Mouse (Mus musculus): ENCODE measurements around the gene B3galt1. TPM values are rescaled to one million over a fixed set of nuclear protein-coding genes. Genes with fewer than 3 reads are reported as not detected.

B3galt1 gene
- polyA plus RNA-seq, 1 experiment from 2014 or later: 8.4 TPM

DNA sequence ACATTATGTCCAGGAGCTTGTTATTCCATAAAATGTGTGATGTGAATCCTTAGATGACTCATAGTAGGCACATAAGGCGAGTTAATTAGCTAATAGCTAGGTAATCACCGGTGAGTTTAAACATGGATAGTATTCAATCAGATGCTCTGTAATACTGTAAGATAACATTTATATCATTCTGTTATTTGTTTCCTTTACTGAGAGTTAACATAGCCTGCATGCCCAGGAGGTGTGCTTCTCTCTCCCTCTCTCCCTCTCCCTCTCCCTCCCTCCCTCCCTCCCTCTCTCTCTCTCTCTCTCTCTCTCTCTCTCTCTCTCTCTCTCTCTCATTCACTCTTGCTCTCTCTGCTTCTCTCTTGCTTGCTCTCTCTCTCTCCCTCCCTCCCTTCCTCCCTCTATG lies 292.7 kb downstream of the B3galt1 start:
- no peaks in the 10 kb centered on the region for H3K36me3 ChIP-seq (ENCODE audit: control insufficient read depth, insufficient read depth, low read length)
- H3K4me1 ChIP-seq (ENCODE audit: control insufficient read depth, insufficient read depth, low read length): no peaks in the 10 kb centered on the region
- no peaks in the 10 kb centered on the region for H3K27me3 ChIP-seq (ENCODE audit: control insufficient read depth, insufficient read depth, low read length)
- WGBS: 82% methylated on average over 2 of the region's 2 CpGs
- no peak overlapping the region for H3K4me3 ChIP-seq (ENCODE audit: low read depth, low read length)
- H3K9ac ChIP-seq (ENCODE audit: low read length): no peak overlapping the region
- no peak overlapping the region for H3K4me2 ChIP-seq (ENCODE audit: low read depth, severe bottlenecking)
- H3K9me3 ChIP-seq (ENCODE audit: control insufficient read depth, low read length): no peaks in the 10 kb centered on the region
- DNase-seq (ENCODE audit: low spot score) (no peak), ATAC-seq (ENCODE audit: insufficient number of reproducible peaks, low FRiP score, low TSS enrichment, low read depth) (no peak)
- H3K27ac ChIP-seq (replicated peaks; ENCODE audit: low read depth, low read length): no peak overlapping the region

DNA sequence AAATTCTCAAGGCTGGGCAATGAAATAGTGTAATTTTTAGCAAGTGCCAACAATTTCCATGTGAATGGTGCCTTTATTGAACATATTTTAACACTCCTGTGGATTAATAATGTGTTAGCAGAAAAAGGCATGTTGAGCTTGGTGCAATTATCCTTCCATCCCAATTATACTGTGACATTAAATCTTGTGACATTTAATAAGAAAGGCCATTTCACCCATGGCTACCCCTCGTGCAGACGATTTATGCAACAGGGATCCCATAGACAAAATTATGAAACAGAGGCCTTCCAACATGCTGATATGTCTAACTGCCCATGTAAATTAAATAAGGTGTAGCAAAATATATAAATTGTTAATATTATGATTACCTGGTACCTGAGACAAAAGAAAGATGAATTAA lies 293.3 kb downstream of the B3galt1 start:
- no peak for ATAC-seq (ENCODE audit: insufficient number of reproducible peaks, low FRiP score, low TSS enrichment, low read depth)

DNA sequence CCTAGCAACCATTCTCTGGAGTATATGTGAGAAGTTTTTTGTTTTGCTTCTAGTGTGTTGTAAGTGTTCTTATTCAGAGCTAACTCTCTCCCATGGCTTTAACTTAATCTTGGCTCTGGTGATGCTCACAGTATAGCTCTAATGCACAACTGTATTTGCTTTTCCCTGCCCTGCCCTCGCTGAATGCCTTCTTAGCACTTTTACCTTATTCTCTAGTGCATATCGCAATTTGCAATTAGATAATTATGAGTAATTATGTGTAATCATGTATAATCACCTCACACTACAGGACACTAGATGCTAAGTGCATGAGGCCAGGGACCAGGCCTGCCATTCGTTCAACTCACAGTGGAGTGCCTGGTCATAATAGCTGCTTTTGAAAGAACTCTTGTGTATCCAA lies 307.7 kb downstream of the B3galt1 start:
- no peaks in the 10 kb centered on the region for H3K36me3 ChIP-seq (ENCODE audit: control insufficient read depth, insufficient read depth, low read length)
- H3K4me1 ChIP-seq (ENCODE audit: control insufficient read depth, insufficient read depth, low read length): no peaks in the 10 kb centered on the region
- no peak overlapping the region for H3K9ac ChIP-seq (ENCODE audit: low read length)
- ATAC-seq (ENCODE audit: insufficient number of reproducible peaks, low FRiP score, low TSS enrichment, low read depth) (no peak), DNase-seq (ENCODE audit: low spot score) (no peak)
- H3K4me3 ChIP-seq (ENCODE audit: low read depth, low read length): no peak overlapping the region
- no peaks in the 10 kb centered on the region for H3K9me3 ChIP-seq (ENCODE audit: control insufficient read depth, low read length)
- H3K27me3 ChIP-seq (ENCODE audit: control insufficient read depth, insufficient read depth, low read length): no peaks in the 10 kb centered on the region
- no peak overlapping the region for H3K4me2 ChIP-seq (ENCODE audit: low read depth, severe bottlenecking)
- WGBS: 81% methylated on average over 3 of the region's 3 CpGs
- no peak overlapping the region for H3K27ac ChIP-seq (replicated peaks; ENCODE audit: low read depth, low read length)

More for the DNA sequence above, 293.3 kb downstream of the B3galt1 start:
- no peak overlapping the region for H3K9ac ChIP-seq (ENCODE audit: low read length)
- H3K4me2 ChIP-seq (ENCODE audit: low read depth, severe bottlenecking): no peak overlapping the region
- no peak for DNase-seq (ENCODE audit: low spot score)
- no peaks in the 10 kb centered on the region for H3K9me3 ChIP-seq (ENCODE audit: control insufficient read depth, low read length)
- no peaks in the 10 kb centered on the region for H3K4me1 ChIP-seq (ENCODE audit: control insufficient read depth, insufficient read depth, low read length)
- H3K27me3 ChIP-seq (ENCODE audit: control insufficient read depth, insufficient read depth, low read length): no peaks in the 10 kb centered on the region
- H3K36me3 ChIP-seq (ENCODE audit: control insufficient read depth, insufficient read depth, low read length): no peaks in the 10 kb centered on the region
- WGBS: 75% methylated on average over 2 of the region's 2 CpGs
- no peak overlapping the region for H3K4me3 ChIP-seq (ENCODE audit: low read depth, low read length)
- H3K27ac ChIP-seq (replicated peaks; ENCODE audit: low read depth, low read length): no peak overlapping the region

DNA sequence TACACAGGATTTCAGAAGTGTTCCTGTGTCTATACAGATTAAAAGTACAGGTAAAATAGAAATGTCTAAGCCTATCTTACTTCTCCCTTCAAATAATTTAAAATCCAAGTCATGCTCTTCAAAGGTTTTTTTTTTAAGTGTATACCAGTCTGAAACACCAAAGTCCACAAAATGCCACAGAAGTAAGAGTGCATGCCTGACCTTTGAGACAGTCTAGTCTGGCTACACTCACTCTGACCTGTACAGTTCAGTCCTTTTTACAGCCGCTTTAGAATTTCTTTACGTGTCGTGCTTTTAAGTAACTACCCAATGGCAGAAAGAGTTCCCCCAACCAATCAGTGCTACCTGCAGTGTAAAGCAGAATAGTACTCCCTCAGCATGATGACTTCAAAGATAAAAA lies 314.2 kb downstream of the B3galt1 start:
- DNase-seq (ENCODE audit: low spot score) (no peak), ATAC-seq (ENCODE audit: insufficient number of reproducible peaks, low FRiP score, low TSS enrichment, low read depth) (no peak)
- Histone ChIP-seq H3K27ac (replicated peaks; ENCODE audit: low read depth, low read length) (no peak overlapping the region), H3K36me3 (ENCODE audit: control insufficient read depth, insufficient read depth, low read length) (no peaks in the 10 kb centered on the region), H3K4me2 (ENCODE audit: low read depth, severe bottlenecking) (no peak overlapping the region), H3K4me1 (ENCODE audit: control insufficient read depth, insufficient read depth, low read length) (no peaks in the 10 kb centered on the region), H3K9me3 (ENCODE audit: control insufficient read depth, low read length) (no peaks in the 10 kb centered on the region), H3K27me3 (ENCODE audit: control insufficient read depth, insufficient read depth, low read length) (no peaks in the 10 kb centered on the region), H3K4me3 (ENCODE audit: low read depth, low read length) (no peak overlapping the region), H3K9ac (ENCODE audit: low read length) (no peak overlapping the region)
- 86% methylated on average over 3 of the region's 3 CpGs for WGBS

DNA sequence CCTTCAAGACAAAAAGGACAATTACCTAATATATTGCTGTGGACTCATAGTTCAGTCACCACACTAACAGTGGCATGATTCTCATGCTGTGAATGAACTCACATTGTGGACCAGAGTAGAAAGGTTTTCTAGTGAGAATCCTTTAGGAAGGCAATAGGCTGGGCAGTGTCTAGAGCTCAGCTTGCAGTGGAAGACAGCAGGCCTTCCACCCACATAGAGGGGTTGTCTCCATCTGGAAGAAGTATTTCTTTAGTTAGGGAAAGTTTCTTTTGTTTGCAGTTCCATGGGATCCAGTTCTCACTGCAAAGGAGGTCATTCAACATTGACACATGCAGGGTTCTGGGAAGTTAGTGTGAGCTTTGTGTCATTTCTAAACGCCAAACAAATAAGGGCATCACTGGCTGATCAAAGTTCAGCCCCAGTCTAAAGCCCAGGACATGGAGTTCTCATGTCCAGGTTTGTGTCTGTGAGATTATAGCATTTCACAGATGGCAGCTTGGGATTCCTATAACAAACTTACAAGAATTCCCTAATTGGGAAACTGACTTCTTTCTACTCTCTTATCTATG lies 316.1 kb downstream of the B3galt1 start:
- Histone ChIP-seq H3K4me3 (ENCODE audit: low read depth, low read length) (no peak overlapping the region), H3K9ac (ENCODE audit: low read length) (no peak overlapping the region), H3K4me2 (ENCODE audit: low read depth, severe bottlenecking) (no peak overlapping the region), H3K9me3 (ENCODE audit: control insufficient read depth, low read length) (no peaks in the 10 kb centered on the region), H3K36me3 (ENCODE audit: control insufficient read depth, insufficient read depth, low read length) (no peaks in the 10 kb centered on the region), H3K27me3 (ENCODE audit: control insufficient read depth, insufficient read depth, low read length) (no peaks in the 10 kb centered on the region), H3K4me1 (ENCODE audit: control insufficient read depth, insufficient read depth, low read length) (no peaks in the 10 kb centered on the region), H3K27ac (replicated peaks; ENCODE audit: low read depth, low read length) (no peak overlapping the region)
- ATAC-seq (ENCODE audit: insufficient number of reproducible peaks, low FRiP score, low TSS enrichment, low read depth) (no peak), DNase-seq (ENCODE audit: low spot score) (no peak)
- WGBS: 83% methylated on average over 1 of the region's 1 CpGs

DNA sequence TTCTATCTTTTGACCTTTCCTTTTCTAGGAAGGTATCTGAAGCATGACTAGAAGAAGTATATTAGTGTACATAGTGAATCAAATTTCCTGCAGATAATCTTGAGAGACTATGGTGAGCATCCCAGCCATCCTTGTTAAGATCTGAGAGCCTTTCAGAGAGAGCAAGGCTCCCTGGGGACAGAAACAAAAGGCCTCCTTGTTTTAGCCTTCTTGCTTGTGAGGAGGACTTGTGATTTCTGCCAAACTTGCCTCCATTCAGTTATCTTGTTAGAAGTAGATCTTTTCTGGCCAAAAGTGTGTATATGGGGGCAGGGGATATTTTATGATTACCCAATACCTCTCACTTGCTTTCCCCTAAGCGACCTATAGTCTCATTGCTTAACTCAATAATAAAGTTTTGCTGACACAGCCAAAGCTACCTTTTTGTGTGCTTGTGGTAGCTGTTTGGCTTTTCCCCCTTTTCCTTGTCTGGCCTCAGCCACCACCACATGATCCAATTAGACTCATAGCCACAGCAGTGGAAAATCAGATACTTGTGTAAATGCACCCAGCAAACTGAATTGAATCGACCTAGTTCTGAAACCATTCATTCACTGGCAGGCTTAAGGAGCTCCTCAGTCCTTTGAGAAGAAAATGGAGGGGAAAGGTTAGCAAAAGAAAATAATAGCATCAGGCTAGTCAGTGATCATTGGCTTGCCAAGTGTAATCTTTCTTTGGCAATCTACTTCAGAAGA lies 332.5 kb downstream of the B3galt1 start:
- 70% methylated on average over 2 of the region's 2 CpGs for WGBS
- ATAC-seq (ENCODE audit: insufficient number of reproducible peaks, low FRiP score, low TSS enrichment, low read depth) (no peak), DNase-seq (ENCODE audit: low spot score) (no peak)
- no peaks in the 10 kb centered on the region for H3K9me3 ChIP-seq (ENCODE audit: control insufficient read depth, low read length)
- H3K27me3 ChIP-seq (ENCODE audit: control insufficient read depth, insufficient read depth, low read length): no peaks in the 10 kb centered on the region
- no peaks in the 10 kb centered on the region for H3K36me3 ChIP-seq (ENCODE audit: control insufficient read depth, insufficient read depth, low read length)
- H3K27ac ChIP-seq (replicated peaks; ENCODE audit: low read depth, low read length): no peak overlapping the region
- H3K9ac ChIP-seq (ENCODE audit: low read length): no peak overlapping the region
- no peak overlapping the region for H3K4me2 ChIP-seq (ENCODE audit: low read depth, severe bottlenecking)
- H3K4me1 ChIP-seq (ENCODE audit: control insufficient read depth, insufficient read depth, low read length): no peaks in the 10 kb centered on the region
- H3K4me3 ChIP-seq (ENCODE audit: low read depth, low read length): no peak overlapping the region

DNA sequence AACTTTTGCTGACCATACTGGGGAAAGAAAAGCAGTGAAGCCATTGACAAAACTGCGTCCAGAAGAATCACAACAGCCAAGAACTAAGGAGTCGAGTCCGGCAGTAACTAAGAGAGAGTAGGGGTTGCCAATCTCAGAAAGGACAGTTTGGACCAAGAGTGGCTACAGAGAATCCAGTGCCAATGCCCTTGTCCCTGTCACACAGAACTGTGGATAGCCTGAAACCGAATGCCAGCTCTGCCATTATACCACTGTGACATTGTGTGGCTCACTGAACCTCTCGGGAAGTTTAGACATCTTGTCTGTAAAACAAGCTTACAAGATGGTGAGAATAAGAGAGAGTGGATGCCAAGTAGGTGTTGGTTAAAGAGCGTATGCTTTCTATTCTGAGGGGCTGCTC lies 335.9 kb downstream of the B3galt1 start:
- no peak overlapping the region for H3K9ac ChIP-seq (ENCODE audit: low read length)
- no peaks in the 10 kb centered on the region for H3K36me3 ChIP-seq (ENCODE audit: control insufficient read depth, insufficient read depth, low read length)
- H3K4me3 ChIP-seq (ENCODE audit: low read depth, low read length): no peak overlapping the region
- WGBS: 88% methylated on average over 6 of the region's 6 CpGs
- DNase-seq (ENCODE audit: low spot score): no peak
- no peaks in the 10 kb centered on the region for H3K9me3 ChIP-seq (ENCODE audit: control insufficient read depth, low read length)
- ATAC-seq (ENCODE audit: insufficient number of reproducible peaks, low FRiP score, low TSS enrichment, low read depth): no peak
- H3K4me2 ChIP-seq (ENCODE audit: low read depth, severe bottlenecking): no peak overlapping the region
- H3K27ac ChIP-seq (replicated peaks; ENCODE audit: low read depth, low read length): no peak overlapping the region
- H3K4me1 ChIP-seq (ENCODE audit: control insufficient read depth, insufficient read depth, low read length): no peaks in the 10 kb centered on the region
- H3K27me3 ChIP-seq (ENCODE audit: control insufficient read depth, insufficient read depth, low read length): no peaks in the 10 kb centered on the region

DNA sequence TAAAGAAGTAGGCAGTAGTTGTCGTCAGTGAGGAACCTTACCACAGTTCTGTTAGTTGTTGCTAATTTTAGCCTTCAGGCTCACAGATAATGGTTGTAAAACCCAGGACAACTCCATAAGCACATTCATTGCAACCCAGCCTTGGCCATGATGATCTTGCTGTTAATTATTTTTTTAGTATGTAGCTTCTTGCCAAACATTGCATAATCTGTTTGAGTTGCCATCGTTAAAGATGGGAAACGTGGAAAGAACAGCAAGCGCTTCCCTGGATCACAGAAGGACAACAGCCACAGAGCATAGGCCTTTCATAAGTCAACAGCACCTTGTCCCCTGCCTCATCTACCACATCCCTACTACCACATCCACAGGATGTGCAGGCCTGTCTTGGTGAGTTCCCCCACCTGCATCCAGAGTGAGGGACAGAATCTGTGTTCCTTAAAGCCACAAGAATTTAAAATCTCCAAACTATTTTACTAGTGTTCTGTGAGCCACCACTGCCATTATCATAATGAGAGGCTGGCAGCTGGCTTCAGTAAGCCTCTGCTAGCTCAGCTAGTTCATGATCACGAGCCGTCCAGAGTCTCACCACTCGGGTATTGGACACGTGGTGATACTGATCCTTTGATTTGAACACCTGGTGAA lies 337.1 kb downstream of the B3galt1 start:
- Histone ChIP-seq H3K36me3 (ENCODE audit: control insufficient read depth, insufficient read depth, low read length) (no peaks in the 10 kb centered on the region), H3K9me3 (ENCODE audit: control insufficient read depth, low read length) (no peaks in the 10 kb centered on the region), H3K4me1 (ENCODE audit: control insufficient read depth, insufficient read depth, low read length) (no peaks in the 10 kb centered on the region), H3K9ac (ENCODE audit: low read length) (no peak overlapping the region), H3K27ac (replicated peaks; ENCODE audit: low read depth, low read length) (no peak overlapping the region), H3K4me3 (ENCODE audit: low read depth, low read length) (no peak overlapping the region), H3K4me2 (ENCODE audit: low read depth, severe bottlenecking) (no peak overlapping the region), H3K27me3 (ENCODE audit: control insufficient read depth, insufficient read depth, low read length) (no peaks in the 10 kb centered on the region)
- 83% methylated on average over 8 of the region's 8 CpGs for WGBS
- ATAC-seq (ENCODE audit: insufficient number of reproducible peaks, low FRiP score, low TSS enrichment, low read depth): no peak
- DNase-seq (ENCODE audit: low spot score): no peak
